Mouse (Mus musculus) neural tube, embryonic 13.5 days (tissue): ENCODE data around the gene Klhl22. TPM values are rescaled to one million over a fixed set of nuclear protein-coding genes. Genes with fewer than 3 reads are reported as not detected.
A peak's percentile ranks its signal among the peaks of the same experiment; 100 is the strongest.

Experiments used
- ATAC-seq: fragments of 200-750 bp; cut with Nextera tagmentation; 2 replicates; pipeline ENCODE4 v1.8.0; 2017; ENCODE audit warnings: low read depth, mild to moderate bottlenecking, moderate TSS enrichment, moderate library complexity
- H3K27ac ChIP-seq: fragments of 300-500 bp; sonication (generic); replicated peaks from 2 replicates; pipeline ENCODE4 v1.5.1; 2015; ENCODE audit warnings: moderate library complexity, mild to moderate bottlenecking, inconsistent platforms
- H3K27me3 ChIP-seq: fragments of 300-500 bp; sonication (generic); 2 replicates; pipeline ENCODE4 v1.6.1; 2015; ENCODE audit warnings: mild to moderate bottlenecking, inconsistent platforms
- H3K36me3 ChIP-seq: fragments of 300-500 bp; sonication (generic); 2 replicates; pipeline ENCODE4 v1.6.1; 2015; ENCODE audit warnings: mild to moderate bottlenecking, inconsistent platforms
- H3K4me1 ChIP-seq: fragments of 300-500 bp; sonication (generic); replicated peaks from 2 replicates; pipeline ENCODE4 v1.6.1; 2015; ENCODE audit warnings: inconsistent platforms
- H3K4me2 ChIP-seq: fragments of 300-500 bp; sonication (generic); 2 replicates; pipeline ENCODE4 v1.6.1; 2015; ENCODE audit warnings: inconsistent platforms, mild to moderate bottlenecking, moderate library complexity
- H3K4me3 ChIP-seq: fragments of 300-500 bp; sonication (generic); 2 replicates; pipeline ENCODE4 v1.5.1; 2015; ENCODE audit warnings: mild to moderate bottlenecking, inconsistent platforms
- H3K9ac ChIP-seq: fragments of 300-500 bp; sonication (generic); 2 replicates; pipeline ENCODE4 v1.6.1; 2015; ENCODE audit warnings: moderate library complexity, mild to moderate bottlenecking, inconsistent platforms
- H3K9me3 ChIP-seq: fragments of 300-500 bp; sonication (generic); 2 replicates; pipeline ENCODE4 v1.6.1; 2016; ENCODE audit warnings: inconsistent platforms
- WGBS: fragments of 180-500 bp; shearing (Covaris S2); methylation state at CpG from one replicate; pipeline ENCODE4 v1.1.7; 2015; 5-methylcytosine and 5-hydroxymethylcytosine counted together
- polyA plus RNA-seq: library from polyadenylated mRNA; unstranded; fragments of >200 nt; fragmentation: Nextera tagmentation; extraction: Ambion mirVana; gene quantifications from 2 replicates; pipeline ENCODE4 v1.2.1, GENCODE M21; 2015

The Klhl22 gene
- polyA plus RNA-seq, result 76.2 and 77.1 TPM in 2 replicates

DNA sequence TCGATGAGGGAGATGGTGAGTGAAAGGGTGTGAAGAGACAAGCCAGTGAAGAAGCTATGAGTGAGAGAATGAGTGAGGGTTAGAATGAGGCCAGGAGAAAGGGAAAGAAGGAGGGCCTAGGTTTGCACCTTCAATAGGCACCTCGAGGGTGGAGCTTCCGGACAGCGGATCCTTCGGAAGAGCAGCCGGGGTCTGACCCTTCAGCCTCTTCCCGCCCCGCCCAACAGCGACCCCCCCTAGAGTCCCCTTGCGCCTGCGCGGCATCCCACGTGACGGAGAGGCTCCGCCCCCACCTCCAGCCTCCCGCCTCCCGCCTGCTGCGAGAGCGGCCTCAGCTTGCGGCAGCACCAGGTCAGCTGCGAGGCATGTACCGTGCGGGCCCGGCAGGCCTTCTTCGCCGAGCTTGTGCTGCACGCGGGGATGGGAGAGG, at the start of gene Klhl22:
Gene Klhl22 (plus strand): TSS at position 275 of the 430 bp plus-strand sequence.
- H3K9me3 ChIP-seq, result no peaks in the 10 kb centered on the region
- H3K27ac ChIP-seq, result peak within 1 kb of the TSS; percentile 83
- 1% methylated on average over 25 of the region's 28 CpGs for WGBS
- H3K4me2 ChIP-seq, result peak within 1 kb of the TSS; percentile 72
- H3K4me1 ChIP-seq, result peaks cover 46% of the 10 kb centered on the region
- peak; percentile 93 for ATAC-seq
- H3K36me3 ChIP-seq, result 0 out of 2 replicates have a peak, but pooled peaks cover 5% of the 10 kb centered on the region
- peaks cover 6% of the 10 kb centered on the region; the same call in 1 of the 2 replicates for H3K27me3 ChIP-seq
- peak within 1 kb of the TSS; percentile 91 for H3K9ac ChIP-seq
- peak within 1 kb of the TSS; percentile 70 for H3K4me3 ChIP-seq

DNA sequence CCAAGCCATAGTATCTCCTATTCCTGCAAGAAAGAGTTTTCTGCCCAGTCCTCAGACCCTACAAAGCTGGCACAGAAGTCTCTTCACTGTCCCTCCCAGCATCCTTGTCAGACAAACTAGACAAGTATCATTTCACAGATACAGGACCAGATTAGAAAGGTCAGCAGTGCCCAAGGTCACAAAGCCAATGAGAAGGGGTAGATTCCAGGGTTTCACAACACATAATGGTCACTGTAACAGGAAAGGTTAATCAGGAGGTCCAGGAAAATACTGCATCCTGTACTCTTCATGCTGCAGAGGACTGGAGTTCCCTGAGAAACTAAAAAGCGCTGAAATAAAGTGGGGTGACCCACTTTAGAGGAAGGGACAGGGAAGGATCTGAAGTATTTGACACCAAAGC, 41.6 kb upstream of the Klhl22 start:
- no peak for ATAC-seq
- 92% methylated on average over 1 of the region's 1 CpGs for WGBS
- Histone ChIP-seq H3K9me3 (no peaks in the 10 kb centered on the region), H3K36me3 (0 out of 2 replicates have a peak, but pooled peaks cover 3% of the 10 kb centered on the region), H3K9ac (no peak overlapping the region), H3K27me3 (no peaks in the 10 kb centered on the region), H3K4me3 (no peak overlapping the region), H3K4me1 (peaks cover 17% of the 10 kb centered on the region), H3K4me2 (no peak overlapping the region), H3K27ac (no peak overlapping the region)

DNA sequence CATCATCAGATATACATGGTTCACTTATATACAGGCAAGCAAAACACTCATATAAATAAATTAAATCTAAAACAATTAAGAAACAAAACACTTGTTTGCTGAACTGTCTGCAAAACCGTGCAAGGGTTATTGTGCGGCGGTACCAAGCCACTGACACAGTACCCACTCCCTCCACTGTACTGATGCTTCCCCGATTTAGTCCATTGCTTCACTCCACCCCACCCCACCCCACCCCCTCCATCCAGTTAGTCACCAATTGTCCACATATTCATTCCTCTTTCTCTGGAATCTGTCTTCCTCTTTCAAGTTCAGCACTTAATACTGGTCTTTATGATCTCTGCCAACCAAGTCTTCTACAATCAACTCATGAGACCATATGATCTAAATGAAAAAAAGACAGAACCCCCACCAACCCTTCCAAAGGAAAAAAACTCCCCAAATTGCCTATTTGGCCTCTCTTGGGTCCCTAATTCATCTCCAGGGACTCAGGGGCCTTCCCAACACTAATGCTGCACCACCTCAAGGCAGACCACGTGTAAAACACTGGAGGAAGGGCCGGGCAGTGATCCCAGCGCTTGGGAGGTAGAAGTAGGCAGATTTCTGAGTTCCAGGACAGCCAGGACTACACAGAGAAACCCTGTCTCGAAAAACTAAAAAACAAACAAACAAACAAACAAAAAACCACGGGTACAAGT, 38.2 kb upstream of the Klhl22 start:
- WGBS, result 75% methylated on average over 9 of the region's 9 CpGs

DNA sequence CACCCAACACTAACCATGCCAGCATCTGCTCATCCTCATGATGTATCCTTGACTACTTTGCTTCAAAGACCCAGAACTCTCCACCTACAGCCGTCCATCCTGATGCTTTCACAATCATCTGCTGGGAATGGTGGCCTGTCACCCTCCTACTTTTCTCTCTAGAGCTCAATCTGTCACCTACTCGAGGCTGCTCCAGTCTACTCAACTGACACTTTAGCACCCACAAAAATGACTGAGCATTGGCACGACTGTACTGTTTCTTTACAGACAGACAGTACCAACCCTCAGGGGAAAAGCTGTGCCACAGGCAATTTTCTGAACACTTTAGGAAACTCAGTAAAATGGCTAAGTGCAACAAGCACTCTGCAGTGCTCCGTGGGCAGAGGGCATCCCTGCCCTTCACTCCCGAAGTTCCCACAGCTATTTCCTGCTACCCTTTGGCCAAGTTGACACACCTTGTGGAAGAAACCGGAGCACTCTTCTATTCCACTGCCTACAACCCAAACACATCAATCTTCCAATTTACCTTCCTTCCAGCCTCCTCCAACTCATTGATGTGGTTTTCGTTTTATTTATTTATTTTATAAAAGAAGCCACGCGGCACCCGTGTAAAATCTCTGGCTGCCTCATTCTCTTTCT, 37.5 kb upstream of the Klhl22 start:
- Histone ChIP-seq H3K27ac (peak overlapping the region; percentile 84), H3K36me3 (0 out of 2 replicates have a peak, but pooled peaks cover 3% of the 10 kb centered on the region), H3K4me1 (peaks cover 17% of the 10 kb centered on the region), H3K9me3 (no peaks in the 10 kb centered on the region), H3K4me3 (peak overlapping the region; percentile 92), H3K9ac (peak overlapping the region; percentile 97), H3K4me2 (peak overlapping the region; percentile 92), H3K27me3 (no peaks in the 10 kb centered on the region)
- ATAC-seq, result peak; percentile 4; the same call in 1 of the 2 replicates
- 6% methylated on average over 10 of the region's 10 CpGs for WGBS

More for the DNA sequence above, 38.2 kb upstream of the Klhl22 start:
- Histone ChIP-seq H3K9me3 (no peaks in the 10 kb centered on the region), H3K27ac (no peak overlapping the region), H3K36me3 (0 out of 2 replicates have a peak, but pooled peaks cover 3% of the 10 kb centered on the region), H3K4me2 (peak overlapping the region; percentile 92), H3K4me1 (peaks cover 17% of the 10 kb centered on the region), H3K27me3 (no peaks in the 10 kb centered on the region), H3K9ac (peak overlapping the region; percentile 97), H3K4me3 (peak overlapping the region; percentile 92)
- no peak for ATAC-seq

DNA sequence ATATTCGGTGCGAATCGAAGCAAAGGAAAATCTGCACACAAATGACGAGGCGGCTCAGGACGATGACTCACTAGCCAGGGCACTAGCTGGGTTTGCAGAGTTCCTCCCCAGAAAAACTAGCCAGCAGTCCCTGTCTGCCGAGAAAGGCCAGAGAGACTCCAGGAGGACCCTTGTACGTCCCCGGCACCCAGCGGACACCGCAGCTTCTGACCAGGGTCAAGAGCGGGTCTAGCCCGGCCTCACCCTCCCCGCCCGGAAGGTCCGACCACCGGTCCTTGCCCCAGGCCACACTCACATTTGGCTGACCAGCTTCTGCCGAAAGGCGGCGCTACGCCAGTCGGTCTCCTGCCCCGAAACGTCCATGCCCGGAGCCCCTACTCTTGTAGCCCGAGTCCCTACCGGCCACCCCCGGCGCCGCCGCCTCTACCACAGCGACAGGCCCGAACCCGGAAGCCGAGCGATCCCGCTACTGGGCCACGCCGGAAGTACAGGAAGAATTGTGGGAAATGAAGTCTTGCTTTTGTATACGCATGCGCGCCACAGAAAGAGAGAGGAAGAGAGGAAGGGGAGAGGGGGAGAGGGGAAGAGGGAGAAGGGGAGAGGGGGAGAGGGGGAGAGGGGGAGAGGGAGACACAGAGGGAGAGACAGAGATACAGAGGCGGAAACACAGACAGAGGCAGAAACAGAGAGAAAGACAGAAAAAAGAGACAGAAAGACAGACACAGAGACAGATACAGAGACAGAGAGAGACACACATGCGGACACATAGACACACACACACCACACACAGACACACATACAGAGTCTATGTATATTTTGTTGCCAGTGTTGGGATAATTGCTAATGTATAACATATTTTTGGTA, 36.7 kb upstream of the Klhl22 start:
- peak overlapping the region; percentile 92 for H3K4me3 ChIP-seq
- peaks cover 19% of the 10 kb centered on the region for H3K4me1 ChIP-seq
- no peaks in the 10 kb centered on the region for H3K27me3 ChIP-seq
- no peaks in the 10 kb centered on the region for H3K9me3 ChIP-seq
- 0 out of 2 replicates have a peak, but pooled peaks cover 3% of the 10 kb centered on the region for H3K36me3 ChIP-seq
- H3K9ac ChIP-seq, result peak overlapping the region; percentile 97
- peak; percentile 92 for ATAC-seq
- H3K27ac ChIP-seq, result peak overlapping the region; percentile 84
- peak overlapping the region; percentile 92 for H3K4me2 ChIP-seq
- 2% methylated on average over 44 of the region's 44 CpGs for WGBS

DNA sequence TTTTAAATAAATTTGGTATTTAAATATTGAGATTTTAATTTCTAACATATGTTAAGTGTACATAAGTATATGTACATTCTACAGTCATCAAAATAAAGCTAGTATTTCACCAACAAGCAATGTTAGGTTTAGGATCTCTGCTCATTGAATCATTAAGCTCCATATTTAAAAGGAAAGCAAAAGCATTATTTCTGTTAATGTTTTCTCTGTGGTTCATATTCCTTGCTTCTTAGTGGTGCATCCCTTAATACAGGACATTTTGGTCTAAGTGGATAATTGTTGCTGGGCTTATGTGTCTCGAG, 36.1 kb upstream of the Klhl22 start:
- no peak overlapping the region for H3K9ac ChIP-seq
- H3K27me3 ChIP-seq, result no peaks in the 10 kb centered on the region
- WGBS, result 84% methylated on average over 1 of the region's 1 CpGs
- H3K36me3 ChIP-seq, result 0 out of 2 replicates have a peak, but pooled peaks cover 3% of the 10 kb centered on the region
- H3K4me3 ChIP-seq, result peak overlapping the region; percentile 92; the same call in 1 of the 2 replicates
- no peak overlapping the region for H3K27ac ChIP-seq
- H3K9me3 ChIP-seq, result no peaks in the 10 kb centered on the region
- H3K4me1 ChIP-seq, result peaks cover 21% of the 10 kb centered on the region
- ATAC-seq, result no peak
- H3K4me2 ChIP-seq, result peak overlapping the region; percentile 92; the same call in 1 of the 2 replicates

DNA sequence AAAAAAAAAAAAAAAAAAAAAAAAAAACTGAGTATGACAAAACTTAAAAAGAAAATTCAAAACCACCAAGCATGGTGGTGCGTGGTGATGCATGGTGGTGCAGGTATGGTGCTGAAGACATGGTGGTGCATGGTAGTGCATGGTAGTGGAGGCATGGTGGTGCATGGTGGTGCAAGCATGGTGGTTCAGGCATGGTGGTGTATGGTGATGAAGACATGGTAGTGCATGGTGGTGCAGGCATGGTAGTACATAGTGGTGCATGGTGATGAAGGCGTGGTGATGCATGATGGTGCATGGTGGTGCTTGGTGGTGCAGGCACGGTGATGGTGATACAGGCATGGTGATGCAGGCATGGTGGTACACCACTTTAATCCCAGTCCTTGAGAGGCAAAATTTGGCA, 35.0 kb upstream of the Klhl22 start:
- Histone ChIP-seq H3K9me3 (no peaks in the 10 kb centered on the region), H3K36me3 (0 out of 2 replicates have a peak, but pooled peaks cover 2% of the 10 kb centered on the region), H3K4me3 (no peak overlapping the region), H3K9ac (no peak overlapping the region), H3K27ac (no peak overlapping the region), H3K4me2 (no peak overlapping the region), H3K27me3 (no peaks in the 10 kb centered on the region), H3K4me1 (peaks cover 21% of the 10 kb centered on the region)
- ATAC-seq, result no peak
- WGBS, result 92% methylated on average over 3 of the region's 3 CpGs

DNA sequence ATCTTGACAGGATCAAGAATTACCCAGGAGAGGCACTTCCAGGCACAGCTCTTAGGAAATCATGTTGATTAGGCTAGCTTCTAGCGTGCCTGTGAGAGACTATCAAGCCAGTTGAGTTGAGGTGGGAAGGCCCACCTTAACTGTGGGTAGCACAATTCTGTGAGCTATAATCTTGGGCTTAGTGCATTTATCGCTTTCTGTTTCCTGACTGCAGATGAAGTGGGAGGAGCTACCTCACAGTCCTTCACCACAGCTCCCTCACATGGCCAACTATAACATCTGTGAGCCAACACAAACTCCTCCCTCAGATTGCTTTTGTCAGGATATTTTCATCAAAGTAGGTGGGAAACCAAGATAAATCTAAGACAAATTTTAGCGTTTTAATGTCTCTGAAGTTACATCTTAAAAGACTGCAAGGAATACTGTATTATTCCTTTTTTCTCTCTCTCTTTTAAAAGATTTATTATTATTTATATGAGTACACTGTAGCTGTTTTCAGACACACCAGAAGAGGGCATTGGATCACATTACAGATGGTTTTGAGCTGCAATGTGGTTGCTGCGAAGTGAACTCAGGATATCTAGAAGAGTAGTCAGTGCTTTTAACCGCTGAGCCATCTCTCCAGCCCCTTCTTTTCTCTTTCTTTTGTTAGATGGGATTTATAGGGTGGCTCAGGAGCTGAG, 32.1 kb upstream of the Klhl22 start:
- H3K9me3 ChIP-seq, result no peaks in the 10 kb centered on the region
- H3K9ac ChIP-seq, result no peak overlapping the region
- no peaks in the 10 kb centered on the region for H3K36me3 ChIP-seq
- H3K27ac ChIP-seq, result no peak overlapping the region
- no peaks in the 10 kb centered on the region; the same call in 1 of the 2 replicates for H3K27me3 ChIP-seq
- 12% methylated on average over 5 of the region's 5 CpGs for WGBS
- ATAC-seq, result no peak
- no peak overlapping the region for H3K4me3 ChIP-seq
- H3K4me2 ChIP-seq, result peak overlapping the region; percentile 17; the same call in 1 of the 2 replicates
- H3K4me1 ChIP-seq, result peaks cover 4% of the 10 kb centered on the region; the same call in 1 of the 2 replicates

DNA sequence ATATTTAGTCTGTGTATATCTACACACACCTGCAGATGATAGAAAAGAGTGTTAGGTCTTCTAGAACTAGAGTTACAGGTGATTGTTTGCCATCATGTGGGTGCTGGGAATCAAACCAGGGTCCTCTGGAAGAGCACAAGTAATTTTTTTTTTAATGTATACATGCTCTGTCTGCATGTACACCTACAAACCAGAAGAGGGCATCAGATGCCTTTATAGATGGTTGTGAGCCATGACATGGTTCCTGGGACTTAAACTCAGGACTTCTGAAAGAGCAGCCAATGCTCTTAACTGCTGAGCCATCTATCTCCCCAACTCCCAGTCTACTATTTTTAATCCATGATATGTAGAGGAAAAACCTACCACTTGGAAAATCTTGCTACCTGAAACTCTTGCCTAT, 29.4 kb upstream of the Klhl22 start:
- H3K4me2 ChIP-seq, result no peak overlapping the region
- no peak overlapping the region for H3K27ac ChIP-seq

DNA sequence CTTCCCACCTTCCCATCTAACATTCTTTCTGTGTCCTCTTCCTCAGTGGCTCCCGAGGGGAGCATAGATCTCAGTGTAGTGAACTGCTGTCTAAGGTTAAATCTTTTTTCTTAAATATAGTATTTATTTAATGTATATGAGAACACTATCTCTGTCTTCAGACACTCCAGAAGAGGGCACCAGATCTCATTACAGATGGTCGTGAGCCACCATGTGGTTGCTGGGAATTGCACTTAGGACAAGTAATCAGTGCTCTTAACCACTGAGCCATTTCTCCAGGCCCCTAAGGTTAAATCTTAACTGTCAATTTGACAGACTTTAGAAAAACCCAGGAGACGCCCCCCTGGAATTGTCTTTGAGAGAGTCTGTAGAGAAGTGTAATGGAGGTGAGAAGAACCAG, 27.4 kb upstream of the Klhl22 start:
- H3K4me1 ChIP-seq, result peaks cover 4% of the 10 kb centered on the region; the same call in 1 of the 2 replicates
- H3K9ac ChIP-seq, result no peak overlapping the region
- no peaks in the 10 kb centered on the region for H3K36me3 ChIP-seq
- H3K4me2 ChIP-seq, result no peak overlapping the region
- H3K4me3 ChIP-seq, result no peak overlapping the region
- ATAC-seq, result no peak
- H3K27ac ChIP-seq, result no peak overlapping the region
- WGBS, result 49% methylated on average over 3 of the region's 3 CpGs
- peaks cover 10% of the 10 kb centered on the region for H3K27me3 ChIP-seq
- H3K9me3 ChIP-seq, result no peaks in the 10 kb centered on the region

More for the DNA sequence above, 29.4 kb upstream of the Klhl22 start:
- Histone ChIP-seq H3K4me3 (no peak overlapping the region), H3K9me3 (no peaks in the 10 kb centered on the region), H3K27me3 (peaks cover 9% of the 10 kb centered on the region), H3K36me3 (no peaks in the 10 kb centered on the region), H3K9ac (no peak overlapping the region), H3K4me1 (peaks cover 4% of the 10 kb centered on the region; the same call in 1 of the 2 replicates)
- no peak for ATAC-seq

DNA sequence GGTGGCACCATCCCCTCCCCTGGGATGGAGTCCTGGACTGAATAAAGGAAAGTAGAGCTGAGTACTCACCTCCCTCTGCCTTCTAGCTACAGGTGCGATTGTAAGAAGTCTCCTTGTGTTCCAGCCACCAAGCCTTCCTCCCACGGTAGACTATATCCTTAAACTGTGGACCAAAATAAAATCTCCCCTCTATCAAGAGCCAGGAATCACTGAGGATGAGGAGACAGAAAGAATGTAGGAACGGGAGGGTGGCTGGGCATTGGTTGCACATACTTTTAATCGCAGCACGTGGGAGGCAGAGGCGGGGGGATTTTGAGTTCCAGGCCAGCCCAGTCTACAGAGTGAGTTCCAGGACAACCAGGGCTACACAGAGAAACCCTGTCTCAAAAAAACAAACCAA, 27.0 kb upstream of the Klhl22 start:
- Histone ChIP-seq H3K4me2 (no peak overlapping the region), H3K27me3 (peaks cover 10% of the 10 kb centered on the region), H3K4me1 (peaks cover 4% of the 10 kb centered on the region; the same call in 1 of the 2 replicates), H3K9ac (no peak overlapping the region), H3K36me3 (no peaks in the 10 kb centered on the region), H3K9me3 (no peaks in the 10 kb centered on the region), H3K27ac (no peak overlapping the region), H3K4me3 (no peak overlapping the region)
- ATAC-seq, result no peak
- WGBS, result 68% methylated on average over 6 of the region's 6 CpGs
